Mouse (Mus musculus) neural tube, postnatal 0 days (tissue): ENCODE results near the gene H2-Aa. TPM values are rescaled to one million over a fixed set of nuclear protein-coding genes. Genes with fewer than 3 reads are reported as not detected.

Experiments used
- polyA plus RNA-seq: library from polyadenylated mRNA; unstranded; fragments of >200 nt; fragmentation: Nextera tagmentation; extraction: Ambion mirVana; gene quantifications from 2 replicates; pipeline ENCODE4 v1.2.1, GENCODE M21; 2015

H2-Aa gene
- 0.41 and 0.74 TPM in 2 replicates for polyA plus RNA-seq

DNA sequence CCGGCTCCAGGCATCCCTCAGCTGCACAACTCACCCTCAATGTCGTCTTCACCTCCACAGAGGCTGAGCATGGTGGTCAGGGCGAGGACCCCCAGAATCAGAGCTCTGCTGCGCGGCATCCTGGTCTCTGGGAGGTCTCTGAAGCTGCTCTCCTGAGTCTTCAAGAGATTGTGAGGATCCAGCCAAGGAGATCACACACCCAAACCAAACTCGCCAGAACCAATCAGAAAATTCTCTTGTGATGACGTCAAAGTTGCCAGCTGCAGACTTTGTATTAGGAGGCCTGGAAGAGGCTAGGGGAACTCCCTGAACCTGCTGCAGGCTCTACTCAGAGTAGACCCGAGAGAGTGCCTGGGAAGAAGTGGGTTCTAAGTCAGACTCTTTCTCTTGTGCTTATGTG lies at the start of gene H2-Aa:
Gene H2-Aa (minus strand): TSS at position 176 of the 400 bp plus-strand sequence.

DNA sequence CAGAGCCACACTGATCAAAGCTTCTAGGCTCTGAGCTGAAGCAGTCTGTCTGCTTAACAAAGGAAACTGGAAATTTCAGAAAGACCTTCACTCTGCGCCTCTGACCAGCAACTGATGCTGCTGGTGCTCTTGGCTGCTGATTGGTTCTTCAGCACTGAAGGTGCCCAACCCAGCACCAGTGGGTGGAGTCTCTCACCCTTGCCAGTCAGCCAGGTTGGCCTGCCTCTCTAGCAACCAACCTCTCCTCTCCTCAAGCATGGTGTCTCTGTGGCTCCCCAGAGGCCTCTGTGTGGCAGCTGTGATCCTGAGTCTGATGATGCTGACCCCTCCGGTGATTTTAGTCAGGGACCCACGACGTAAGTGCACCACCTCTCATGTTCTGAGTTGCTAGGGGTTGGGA lies 37.8 kb upstream of the H2-Aa start, which contains the start of gene H2-Eb2:
Gene H2-Eb2 (plus strand): TSS at position 230 of the 400 bp plus-strand sequence.

DNA sequence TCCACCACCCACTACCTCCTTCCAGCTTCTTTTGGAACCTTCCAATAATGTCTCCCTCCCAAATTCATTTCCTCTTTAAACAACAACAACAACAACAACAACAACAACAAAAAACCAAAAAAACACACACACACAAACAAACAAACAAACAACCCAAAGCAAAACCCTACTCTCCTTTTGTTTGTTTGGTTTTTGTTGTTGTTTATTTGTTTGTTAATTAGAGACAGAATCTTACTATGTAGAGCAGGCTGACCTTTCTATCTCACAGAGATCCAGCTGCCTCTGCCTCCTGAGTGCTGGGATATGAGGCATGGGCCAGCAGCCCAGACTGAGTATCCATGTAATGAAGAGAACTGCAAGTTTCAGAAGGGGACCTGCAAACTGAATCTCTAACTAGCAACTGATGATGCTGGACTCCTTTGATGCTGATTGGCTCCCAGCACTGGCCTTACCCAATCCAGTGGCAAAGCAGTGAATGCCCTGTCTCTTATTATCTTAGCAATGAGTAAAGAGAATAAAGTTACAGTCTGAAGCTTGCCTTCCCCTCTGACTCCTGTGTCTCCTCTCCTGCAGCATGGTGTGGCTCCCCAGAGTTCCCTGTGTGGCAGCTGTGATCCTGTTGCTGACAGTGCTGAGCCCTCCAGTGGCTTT lies 17.9 kb upstream of the H2-Aa start, which contains the start of gene H2-Eb1:
Gene H2-Eb1 (plus strand): TSS at position 488 of the 651 bp plus-strand sequence.

DNA sequence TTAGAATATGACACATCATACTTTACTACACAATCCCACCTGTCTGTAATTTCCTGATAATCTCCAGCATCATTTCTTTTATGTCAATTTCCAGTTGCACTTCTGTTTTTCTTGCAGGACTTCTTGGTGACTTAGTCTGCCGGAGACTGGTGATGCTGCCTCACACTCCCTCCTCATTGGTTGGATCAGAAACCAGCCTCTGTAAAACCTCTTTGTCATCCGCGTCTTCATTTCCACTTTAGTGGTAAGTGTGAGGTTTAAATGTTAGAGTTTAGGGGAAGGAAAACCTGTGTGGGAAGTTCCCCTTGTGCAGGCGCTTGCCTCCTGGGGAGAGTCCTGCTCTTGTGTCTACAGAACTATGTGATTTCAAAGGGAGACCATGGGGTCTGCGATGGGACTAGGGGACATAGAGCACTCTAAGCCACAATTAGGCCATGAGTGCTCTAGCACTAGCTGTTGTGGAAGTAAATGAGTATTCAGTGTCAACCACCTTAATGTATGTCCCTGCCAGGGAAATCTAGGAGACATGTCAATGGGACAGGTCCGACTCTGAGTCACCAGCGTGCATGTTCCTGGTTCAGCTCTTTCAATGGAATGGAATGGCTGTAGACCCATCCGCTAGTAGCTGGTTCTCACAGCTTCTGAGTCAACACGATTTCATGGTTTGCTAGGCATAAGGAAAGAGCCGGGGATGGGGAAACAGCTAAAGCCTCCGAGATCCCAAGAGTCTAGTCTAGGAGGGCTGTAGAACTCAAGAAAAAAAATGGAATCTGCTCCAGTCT lies 29.8 kb downstream of the H2-Aa start, which contains the start of gene H2-Ab1:
Gene H2-Ab1 (plus strand): TSS at position 96 of the 782 bp plus-strand sequence.

DNA sequence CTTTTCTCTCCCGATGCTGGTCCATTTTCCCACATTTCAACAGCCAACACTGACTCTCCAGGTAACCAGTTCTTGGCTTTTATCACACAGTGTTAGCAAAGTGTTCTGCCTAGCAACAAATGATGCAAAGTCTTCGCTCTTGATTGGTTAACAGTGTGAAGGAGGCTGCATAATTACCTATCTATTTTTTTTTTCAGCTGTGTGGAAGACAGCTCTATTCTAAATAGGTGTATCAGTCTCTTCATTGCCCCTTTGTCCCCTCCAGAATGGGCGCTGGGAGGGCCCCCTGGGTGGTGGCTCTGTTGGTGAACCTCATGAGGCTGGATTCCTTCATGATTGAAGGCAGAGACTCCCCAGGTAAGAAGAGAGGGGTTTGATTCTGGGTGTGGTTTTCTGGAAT lies 48.9 kb downstream of the H2-Aa start, which contains the start of gene H2-Ob:
Gene H2-Ob (plus strand): TSS at position 198 of the 400 bp plus-strand sequence.

Other genes starting within 250 kb of the H2-Aa start
- gene Col11a2, start 248.4 kb downstream of the H2-Aa start, polyA plus RNA-seq: 9.1 and 12.1 TPM in 2 replicates
- gene H2-Oa, start 195.5 kb downstream of the H2-Aa start, polyA plus RNA-seq: 0.25 and 0.64 TPM in 2 replicates
- gene H2-DMa, start 168.3 kb downstream of the H2-Aa start, polyA plus RNA-seq: 26.1 and 27.0 TPM in 2 replicates
- gene Brd2, start 165.2 kb downstream of the H2-Aa start, polyA plus RNA-seq: 107 and 118 TPM in 2 replicates
- 0.66 and 0.96 TPM in 2 replicates for gene H2-DMb2, start 144.5 kb downstream of the H2-Aa start, polyA plus RNA-seq
- 0.80 and 1.1 TPM in 2 replicates for gene H2-DMb1, start 134.8 kb downstream of the H2-Aa start, polyA plus RNA-seq
- 8.0 and 8.7 TPM in 2 replicates for gene Tap1, start 100.3 kb downstream of the H2-Aa start, polyA plus RNA-seq
- gene Psmb9, start 100.1 kb downstream of the H2-Aa start, polyA plus RNA-seq: 3.5 and 3.7 TPM in 2 replicates
- gene Psmb8, start 90.1 kb downstream of the H2-Aa start, polyA plus RNA-seq: 7.4 and 9.0 TPM in 2 replicates
- 3.5 and 4.9 TPM in 2 replicates for gene Tap2, start 84.3 kb downstream of the H2-Aa start, polyA plus RNA-seq
- gene H2-Ob, start 48.9 kb downstream of the H2-Aa start, polyA plus RNA-seq: 0.14 and 0.19 TPM in 2 replicates
- gene H2-Ab1, start 30.1 kb downstream of the H2-Aa start, polyA plus RNA-seq: 2.7 and 3.5 TPM in 2 replicates
- gene H2-Eb1, start 18.0 kb upstream of the H2-Aa start, polyA plus RNA-seq: 3.2 and 4.3 TPM in 2 replicates
- gene H2-Eb2, start 37.8 kb upstream of the H2-Aa start, polyA plus RNA-seq: 0.13 and 0.26 TPM in 2 replicates
- gene Btnl2, start 67.0 kb upstream of the H2-Aa start, polyA plus RNA-seq: not detected in 2 replicates
- gene Btnl1, start 89.3 kb upstream of the H2-Aa start, polyA plus RNA-seq: not detected in 2 replicates
- 5.3 and 6.1 TPM in 2 replicates for gene BC051142, start 111.0 kb upstream of the H2-Aa start, polyA plus RNA-seq
- not detected in 2 replicates for gene Btnl4, start 189.5 kb upstream of the H2-Aa start, polyA plus RNA-seq
- not detected in 2 replicates for gene Btnl6, start 229.5 kb upstream of the H2-Aa start, polyA plus RNA-seq